Mouse (Mus musculus) forebrain, embryonic 11.5 days (tissue): ENCODE results near the gene Fkbp8. TPM values are rescaled to one million over a fixed set of nuclear protein-coding genes. Genes with fewer than 3 reads are reported as not detected.
A peak's percentile ranks its signal among the peaks of the same experiment; 100 is the strongest.

Source experiments
- ATAC-seq: fragments of 200-750 bp; cut with Nextera tagmentation; replicated peaks from 2 replicates; pipeline ENCODE4 v1.8.0; 2017; ENCODE audit warnings: moderate TSS enrichment; ENCODE audit not compliant: low FRiP score
- DNase-seq: peaks from one replicate; pipeline ENCODE4 v3.0.0-alpha.2; 2017; ENCODE audit warnings: low spot score
- H3K27ac ChIP-seq: fragments of 300-500 bp; sonication (generic); 2 replicates; pipeline ENCODE4 v1.5.1; 2014; ENCODE audit warnings: low read depth, low read length
- H3K27me3 ChIP-seq: fragments of 300-500 bp; sonication (generic); 2 replicates; pipeline ENCODE4 v1.6.1; 2014; ENCODE audit warnings: mild to moderate bottlenecking, low read length, mixed read lengths; ENCODE audit not compliant: control insufficient read depth, insufficient read depth
- H3K36me3 ChIP-seq: fragments of 300-500 bp; sonication (generic); 2 replicates; pipeline ENCODE4 v1.6.1; 2014; ENCODE audit warnings: mild to moderate bottlenecking, low read length, moderate library complexity, mixed read lengths; ENCODE audit not compliant: control insufficient read depth, insufficient read depth
- H3K4me1 ChIP-seq: fragments of 300-500 bp; sonication (generic); replicated peaks from 2 replicates; pipeline ENCODE4 v1.6.1; 2014; ENCODE audit warnings: low read length, mixed read lengths; ENCODE audit not compliant: control insufficient read depth, insufficient read depth
- H3K4me2 ChIP-seq: fragments of 300-500 bp; sonication (generic); 2 replicates; pipeline ENCODE4 v1.6.1; 2014; ENCODE audit warnings: low read depth, mild to moderate bottlenecking, low read length, moderate library complexity, mixed read lengths; ENCODE audit not compliant: severe bottlenecking
- H3K4me3 ChIP-seq: fragments of 300-500 bp; sonication (generic); 2 replicates; pipeline ENCODE4 v1.5.1; 2014; ENCODE audit warnings: low read depth, low read length
- H3K9ac ChIP-seq: fragments of 300-500 bp; sonication (generic); 2 replicates; pipeline ENCODE4 v1.6.1; 2014; ENCODE audit warnings: low read length
- H3K9me3 ChIP-seq: fragments of 300-500 bp; sonication (generic); 2 replicates; pipeline ENCODE4 v1.6.1; 2016; ENCODE audit warnings: low read length, mixed read lengths; ENCODE audit not compliant: control insufficient read depth
- WGBS: fragments of 180-500 bp; shearing (Covaris S2); extraction: QIAGEN DNeasy Blood & Tissue Kit; methylation state at CpG from one replicate; pipeline ENCODE4 v1.1.7; 2014; 5-methylcytosine and 5-hydroxymethylcytosine counted together
- polyA plus RNA-seq: library from polyadenylated mRNA; unstranded; fragments of >200 nt; fragmentation: Nextera tagmentation; extraction: Ambion mirVana; gene quantifications from 2 replicates; pipeline ENCODE4 v1.2.1, GENCODE M21; 2014

Gene Fkbp8
- polyA plus RNA-seq, 1 experiment from 2014 or later, result 268 TPM

GRCm38 (mm10) chr8:70583476-70584387 is 56.2 kb downstream of the Fkbp8 start:
- Histone ChIP-seq H3K4me2 (no peak overlapping the region), H3K9ac (no peak overlapping the region), H3K4me1 (no peaks in the 10 kb centered on the region), H3K27me3 (no peaks in the 10 kb centered on the region), H3K9me3 (no peaks in the 10 kb centered on the region), H3K4me3 (no peak overlapping the region), H3K27ac (no peak overlapping the region), H3K36me3 (peaks cover 2% of the 10 kb centered on the region; the same call in 1 of the 2 replicates)
- ATAC-seq (no peak), DNase-seq (no peak)
- 91% methylated on average over 18 of the region's 18 CpGs for WGBS

- DNase-seq (no peak), ATAC-seq (peak; percentile 33; the same call in 1 of the 2 replicates)
- Histone ChIP-seq H3K9me3 (no peaks in the 10 kb centered on the region), H3K36me3 (peaks cover 2% of the 10 kb centered on the region; the same call in 1 of the 2 replicates), H3K4me2 (no peak overlapping the region), H3K4me3 (no peak overlapping the region), H3K27ac (no peak overlapping the region), H3K27me3 (no peaks in the 10 kb centered on the region), H3K4me1 (no peaks in the 10 kb centered on the region), H3K9ac (no peak overlapping the region)
- 89% methylated on average over 9 of the region's 9 CpGs for WGBS
These were observed 57.2 kb downstream of the Fkbp8 start for GRCm38 (mm10) chr8:70584606-70585257.

Other genes starting within 250 kb of the Fkbp8 start
- gene Homer3, start 244.9 kb upstream of the Fkbp8 start, polyA plus RNA-seq, result 87.6 and 91.4 TPM in 2 replicates
- gene Ddx49, start 225.2 kb upstream of the Fkbp8 start, polyA plus RNA-seq, result 54.4 and 61.5 TPM in 2 replicates
- 220 and 268 TPM in 2 replicates for gene Cope, start 225.2 kb upstream of the Fkbp8 start, polyA plus RNA-seq
- 10.6 and 11.0 TPM in 2 replicates for gene Cers1, start 211.9 kb upstream of the Fkbp8 start, polyA plus RNA-seq
- gene Gdf1, start 197.9 kb upstream of the Fkbp8 start, polyA plus RNA-seq, result 1.8 and 2.6 TPM in 2 replicates
- 25.6 and 25.8 TPM in 2 replicates for gene Upf1, start 174.4 kb upstream of the Fkbp8 start, polyA plus RNA-seq
- 0.56 TPM in 1 of 2 replicates, not detected in the other for gene Comp, start 154.2 kb upstream of the Fkbp8 start, polyA plus RNA-seq
- 16.3 and 18.1 TPM in 2 replicates for gene Crtc1, start 88.1 kb upstream of the Fkbp8 start, polyA plus RNA-seq
- gene Klhl26, start 50.8 kb upstream of the Fkbp8 start, polyA plus RNA-seq, result 17.5 and 19.5 TPM in 2 replicates
- 10.4 and 10.6 TPM in 2 replicates for gene Tmem59l, start 40.4 kb upstream of the Fkbp8 start, polyA plus RNA-seq
- 4.9 and 10.9 TPM in 2 replicates for gene Crlf1, start 34.6 kb upstream of the Fkbp8 start, polyA plus RNA-seq
- 113 and 123 TPM in 2 replicates for gene Rex1bd, start 21.0 kb upstream of the Fkbp8 start, polyA plus RNA-seq
- 715 TPM in 2 replicates for gene Uba52, start 16.9 kb upstream of the Fkbp8 start, polyA plus RNA-seq
- 56.0 and 59.9 TPM in 2 replicates for gene Kxd1, start 232 bp downstream of the Fkbp8 start, polyA plus RNA-seq
- gene Ell, start 11.7 kb downstream of the Fkbp8 start, polyA plus RNA-seq, result 21.8 and 22.2 TPM in 2 replicates
- 98.1 and 109 TPM in 2 replicates for gene Isyna1, start 66.6 kb downstream of the Fkbp8 start, polyA plus RNA-seq
- gene Ssbp4, start 81.1 kb downstream of the Fkbp8 start, polyA plus RNA-seq, result 113 and 127 TPM in 2 replicates
- 1.2 and 1.4 TPM in 2 replicates for gene Lrrc25, start 88.4 kb downstream of the Fkbp8 start, polyA plus RNA-seq
- gene Gdf15, start 104.7 kb downstream of the Fkbp8 start, polyA plus RNA-seq, result not detected in 2 replicates
- gene Pgpep1, start 132.7 kb downstream of the Fkbp8 start, polyA plus RNA-seq, result 70.9 and 73.8 TPM in 2 replicates
- 318 and 346 TPM in 2 replicates for gene Lsm4, start 145.5 kb downstream of the Fkbp8 start, polyA plus RNA-seq
- 128 and 157 TPM in 2 replicates for gene Jund, start 171.2 kb downstream of the Fkbp8 start, polyA plus RNA-seq
- gene Iqcn, start 175.7 kb downstream of the Fkbp8 start, polyA plus RNA-seq, result not detected in 2 replicates
- gene Gm3336, start 190.8 kb downstream of the Fkbp8 start, polyA plus RNA-seq, result not detected in 2 replicates
- 0.13 and 0.37 TPM in 2 replicates for gene Pde4c, start 196.0 kb downstream of the Fkbp8 start, polyA plus RNA-seq
- gene Rab3a, start 227.0 kb downstream of the Fkbp8 start, polyA plus RNA-seq, result 42.7 and 49.7 TPM in 2 replicates
- 31.0 and 34.1 TPM in 2 replicates for gene Mpv17l2, start 233.2 kb downstream of the Fkbp8 start, polyA plus RNA-seq
- gene Pik3r2, start 249.0 kb downstream of the Fkbp8 start, polyA plus RNA-seq, result 58.9 and 61.6 TPM in 2 replicates